ENCODE assay signal across 10 mouse cellular contexts in the genomic region with DNA sequence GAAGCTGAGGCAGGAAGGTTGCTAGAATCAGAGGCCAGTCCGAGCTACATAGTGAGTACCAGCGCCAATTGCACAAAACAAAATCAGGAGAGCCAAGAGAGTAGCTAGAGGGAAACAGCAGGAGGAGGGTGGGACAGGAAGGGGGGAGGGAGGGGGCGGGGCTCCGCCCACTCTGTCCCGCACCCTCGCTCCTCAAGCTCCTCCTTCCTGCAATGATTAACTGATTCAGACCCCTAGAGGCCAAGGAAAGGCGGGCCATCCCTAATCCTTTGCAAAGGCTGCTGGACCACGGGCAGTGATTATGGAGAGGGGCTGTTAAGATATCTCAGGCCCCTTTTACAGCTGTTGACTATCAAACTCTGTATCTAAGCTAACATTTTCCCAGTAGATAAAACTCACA. TPM values are rescaled to one million over a fixed set of nuclear protein-coding genes. Genes with fewer than 3 reads are reported as not detected.
DNase-seq lines count a peak whose midpoint lies in the region; ATAC-seq and TF ChIP-seq lines count a peak whose summit lies in the region.
"Had no signal": no experiment of that assay in that cellular context is flagged by ENCODE, and none has a peak within 500 bp of the region (broad histone marks: within the 10 kb centered on the region; RNA-seq: fewer than 3 reads in every experiment).

No protein-coding gene starts in this region.

- H3K27me3 ChIP-seq in kidney, postnatal 0 days (ENCODE audit: insufficient read depth, low read length), result no peaks in the 10 kb centered on the region
- no peaks in the 10 kb centered on the region for H3K27me3 ChIP-seq in intestine, embryonic 14.5 days (replicated peaks; ENCODE audit: control insufficient read depth, insufficient read depth, low read length)
- no peaks in the 10 kb centered on the region for H3K27me3 ChIP-seq in heart, embryonic 11.5 days (ENCODE audit: control insufficient read depth, insufficient read depth, low read length)
- H3K27me3 ChIP-seq: Patski had no signal

- H3K4me2 ChIP-seq in kidney, postnatal 0 days (ENCODE audit: low read length), result no peak overlapping the region
- no peak overlapping the region for H3K4me2 ChIP-seq in intestine, embryonic 14.5 days (ENCODE audit: low read length)
- H3K4me2 ChIP-seq in heart, embryonic 11.5 days, result no peak overlapping the region

- no peaks in the 10 kb centered on the region for H3K4me1 ChIP-seq in kidney, postnatal 0 days (replicated peaks; ENCODE audit: insufficient read depth, low read length)
- no peaks in the 10 kb centered on the region for H3K4me1 ChIP-seq in intestine, embryonic 14.5 days (replicated peaks; ENCODE audit: control insufficient read depth, insufficient read depth, low read length)
- H3K4me1 ChIP-seq in heart, embryonic 11.5 days (ENCODE audit: control insufficient read depth, insufficient read depth, low read length), result no peaks in the 10 kb centered on the region

- no peak overlapping the region for H3K27ac ChIP-seq in kidney, postnatal 0 days
- no peak overlapping the region for H3K27ac ChIP-seq in intestine, embryonic 14.5 days (ENCODE audit: low read depth)
- no peak overlapping the region for H3K27ac ChIP-seq in heart, embryonic 11.5 days (ENCODE audit: low read depth, low read length)
- H3K27ac ChIP-seq: macrophage had no signal

- peak; percentile 58; the same call in 1 of the 2 replicates for ATAC-seq in kidney, postnatal 0 days (replicated peaks; ENCODE audit: low FRiP score, low read depth)
- peak; percentile 49; the same call in 1 of the 2 replicates for ATAC-seq in intestine, embryonic 14.5 days (replicated peaks; ENCODE audit: low FRiP score, low TSS enrichment, low read depth)
- ATAC-seq in neutrophil, adult 5-6 weeks (ENCODE audit: extremely low read depth, insufficient number of reproducible peaks, low FRiP score, poor library complexity, severe bottlenecking), result peak; percentile 21; the same call in 1 of the 2 replicates
- ATAC-seq in heart, embryonic 11.5 days (replicated peaks; ENCODE audit: insufficient number of reproducible peaks, low FRiP score, low TSS enrichment), result no peak
- ATAC-seq: Patski had no signal

- no peak overlapping the region for H3K9ac ChIP-seq in kidney, postnatal 0 days (ENCODE audit: low read depth, low read length)
- no peak overlapping the region for H3K9ac ChIP-seq in intestine, embryonic 14.5 days (ENCODE audit: low read length)
- H3K9ac ChIP-seq in heart, embryonic 11.5 days (ENCODE audit: low read depth, low read length), result no peak overlapping the region

- DNase-seq in kidney, postnatal 0 days (ENCODE audit: low spot score), result peak; percentile 43
- DNase-seq in kidney, postnatal 25 days, result no peak
- peak; percentile 89 for DNase-seq in R1 (ENCODE audit: low read depth, low spot score)
- DNase-seq in intestine, embryonic 14.5 days (ENCODE audit: low spot score), result no peak
- DNase-seq in adrenal gland, adult 18-20 months (ENCODE audit: low spot score in 2 of 2), result no peak
- DNase-seq in adrenal gland, postnatal 10 days, result no peak

- no peaks in the 10 kb centered on the region for H3K36me3 ChIP-seq in kidney, postnatal 0 days (ENCODE audit: insufficient read depth, low read length)
- no peaks in the 10 kb centered on the region for H3K36me3 ChIP-seq in intestine, embryonic 14.5 days (ENCODE audit: control insufficient read depth, insufficient read depth, low read length)
- H3K36me3 ChIP-seq in heart, embryonic 11.5 days (ENCODE audit: control insufficient read depth, insufficient read depth, low read length), result no peaks in the 10 kb centered on the region

- TF ChIP-seq CTCF in kidney, postnatal 0 days (IDR thresholded peaks at IDR 0.05; ENCODE audit: low read depth), result no peak

- 29% methylated on average over 8 of the region's 8 CpGs for WGBS in kidney, postnatal 0 days
- WGBS in intestine, embryonic 14.5 days, result 25% methylated on average over 8 of the region's 8 CpGs
- 20% methylated on average over 8 of the region's 8 CpGs for WGBS in heart, embryonic 11.5 days (ENCODE audit: insufficient replicate concordance)

- H3K9me3 ChIP-seq in kidney, postnatal 0 days (replicated peaks; ENCODE audit: low read length), result no peaks in the 10 kb centered on the region
- H3K9me3 ChIP-seq in intestine, embryonic 14.5 days (ENCODE audit: control insufficient read depth, low read length), result no peaks in the 10 kb centered on the region
- H3K9me3 ChIP-seq in heart, embryonic 11.5 days (replicated peaks; ENCODE audit: control insufficient read depth, low read length), result no peaks in the 10 kb centered on the region

- no peak overlapping the region for H3K4me3 ChIP-seq in kidney, postnatal 0 days (replicated peaks; ENCODE audit: low read depth, low read length)
- no peak overlapping the region for H3K4me3 ChIP-seq in intestine, embryonic 14.5 days (ENCODE audit: low read depth, low read length)
- no peak overlapping the region for H3K4me3 ChIP-seq in heart, embryonic 11.5 days (ENCODE audit: low read depth, low read length)

RNA-seq across cellular contexts. Expression of a gene that starts 8.9 kb away (rescaled TPM):
- 312 and 339 TPM in 2 replicates for polyA plus RNA-seq in kidney, postnatal 0 days (2015; fragmentation: Nextera tagmentation; extraction: Ambion mirVana)
- polyA plus RNA-seq in intestine, embryonic 14.5 days (2014; fragmentation: Nextera tagmentation; extraction: Ambion mirVana), result 290 and 310 TPM in 2 replicates
- 42.2 and 71.1 TPM in 2 replicates for total RNA-seq in neutrophil, adult 5-6 weeks (2017)
- total RNA-seq in adrenal gland, adult 18-20 months (2021), result 10 to 100 TPM in 1 of 2 experiments, 1 to 10 TPM in 1; 9.5 to 30.8 TPM
- polyA plus RNA-seq in heart, embryonic 11.5 days (2014; fragmentation: Nextera tagmentation; extraction: Ambion mirVana), result 116 and 119 TPM in 2 replicates
- 10 to 100 TPM; 32.4 to 33.0 TPM for total RNA-seq in adrenal gland, postnatal 10 days (2021)

RNA-seq across cellular contexts. Expression of a gene that starts 33.6 kb away (rescaled TPM):
- polyA plus RNA-seq in kidney, postnatal 0 days (2015; fragmentation: Nextera tagmentation; extraction: Ambion mirVana), result 19.0 and 19.6 TPM in 2 replicates
- 9.9 and 11.5 TPM in 2 replicates for polyA plus RNA-seq in intestine, embryonic 14.5 days (2014; fragmentation: Nextera tagmentation; extraction: Ambion mirVana)
- total RNA-seq in neutrophil, adult 5-6 weeks (2017), result 0.12 TPM in 1 of 2 replicates, not detected in the other
- total RNA-seq in adrenal gland, adult 18-20 months (2021), result 1 to 10 TPM; 3.8 to 5.9 TPM
- 8.2 and 12.1 TPM in 2 replicates for polyA plus RNA-seq in heart, embryonic 11.5 days (2014; fragmentation: Nextera tagmentation; extraction: Ambion mirVana)
- 1 to 10 TPM; 3.0 to 3.8 TPM for total RNA-seq in adrenal gland, postnatal 10 days (2021)

Comparison
In these comparisons a context has a peak if more than half of its experiments do, and no peak if none do; other contexts are left out.
1. DNase-seq: peak in kidney, postnatal 0 days (single experiment) and R1 (single experiment); none in kidney, postnatal 25 days (0 of 2), intestine, embryonic 14.5 days (single experiment), adrenal gland, adult 18-20 months (0 of 2) and adrenal gland, postnatal 10 days (single experiment).